Mouse (Mus musculus) layer of hippocampus, adult 9-10 months (tissue): ENCODE measurements around the gene Gpr135.
A peak's percentile ranks its signal among the peaks of the same experiment; 100 is the strongest.

Experiments used
- DNase-seq: peaks from one replicate; pipeline ENCODE4 v3.0.0; 2022; ENCODE audit warnings: low spot score

Gene Gpr135

DNA sequence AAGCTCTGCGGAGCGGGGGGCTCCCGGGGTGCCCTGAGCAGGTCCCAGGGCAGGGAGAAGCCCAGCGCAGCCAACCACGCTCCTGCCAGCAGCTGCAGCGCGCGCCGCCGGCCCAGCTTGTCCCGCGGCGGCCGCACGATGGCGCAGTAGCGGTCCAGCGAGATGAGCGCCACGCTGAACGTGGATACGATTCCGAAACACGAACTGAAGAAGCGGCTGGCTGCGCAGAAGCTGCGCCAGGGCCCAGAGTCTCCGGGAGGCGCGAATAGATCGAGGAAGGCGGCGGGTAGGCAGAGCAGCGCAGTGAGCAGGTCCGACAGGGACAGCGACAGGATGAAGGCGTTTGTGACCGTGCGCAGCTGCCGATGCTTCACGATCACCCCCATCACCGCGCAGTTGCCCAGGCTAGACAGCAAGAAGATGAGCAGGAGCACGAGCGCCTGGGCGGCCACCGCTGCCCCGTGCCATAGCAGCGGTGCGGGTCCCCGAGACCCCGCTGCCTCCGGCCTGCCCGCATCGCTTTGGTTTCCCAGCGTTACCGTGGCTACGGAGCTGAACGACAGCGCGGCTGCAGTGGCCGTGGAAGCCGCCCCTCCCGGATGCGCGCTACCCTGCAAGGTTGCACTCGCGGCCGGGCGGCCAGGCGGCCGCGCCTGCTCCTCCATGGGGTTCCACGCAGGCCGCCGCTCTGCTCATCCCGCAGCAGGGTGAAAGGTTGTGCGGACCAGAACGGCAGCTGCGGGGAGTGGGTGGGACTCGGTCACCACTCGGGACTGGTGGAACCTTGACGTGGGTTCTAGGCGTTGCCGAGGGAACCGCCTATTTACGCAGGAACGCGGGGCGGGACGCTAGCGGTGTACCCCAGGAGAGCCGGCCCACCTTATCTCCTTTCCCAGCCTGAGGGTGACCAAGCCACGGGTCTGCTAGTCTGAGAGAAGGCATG is at the start of gene Gpr135:
Gpr135 (minus strand) TSS at position 799 of the 943 bp plus-strand sequence.
- peak; percentile 68 for DNase-seq

DNA sequence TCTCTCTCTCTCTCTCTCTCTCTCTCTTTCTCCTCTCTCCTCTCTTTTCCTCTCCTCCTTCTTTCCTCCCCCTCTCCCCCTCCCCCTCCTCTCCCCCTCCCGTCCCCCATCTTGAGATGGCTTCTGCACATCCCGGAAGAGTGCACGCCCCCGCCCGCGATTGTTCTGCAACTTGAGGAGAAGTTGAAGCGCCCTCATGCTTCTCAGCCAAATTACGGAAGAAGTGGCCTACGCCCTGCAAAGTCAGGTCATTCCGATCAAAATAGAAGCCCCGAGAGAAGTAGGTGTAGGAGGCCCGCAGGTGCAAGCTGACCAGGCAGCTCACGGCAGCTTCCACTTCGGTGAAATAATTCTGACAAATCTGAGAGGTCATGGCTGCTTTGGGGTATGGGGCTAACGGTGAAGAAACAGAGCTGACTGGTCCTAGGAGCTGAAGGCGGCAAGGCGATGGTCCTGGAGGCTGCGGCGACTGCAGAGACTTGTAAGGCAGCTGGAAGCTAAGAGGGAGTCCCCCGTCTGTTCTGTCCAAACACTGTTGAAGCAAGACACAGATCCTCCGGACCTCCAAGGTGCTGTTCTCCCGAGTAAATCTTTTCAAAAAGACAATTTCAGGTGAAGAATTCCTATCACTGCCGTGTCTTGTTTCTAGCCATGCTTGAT is 44.9 kb upstream of the Gpr135 start:
- no peak for DNase-seq

DNA sequence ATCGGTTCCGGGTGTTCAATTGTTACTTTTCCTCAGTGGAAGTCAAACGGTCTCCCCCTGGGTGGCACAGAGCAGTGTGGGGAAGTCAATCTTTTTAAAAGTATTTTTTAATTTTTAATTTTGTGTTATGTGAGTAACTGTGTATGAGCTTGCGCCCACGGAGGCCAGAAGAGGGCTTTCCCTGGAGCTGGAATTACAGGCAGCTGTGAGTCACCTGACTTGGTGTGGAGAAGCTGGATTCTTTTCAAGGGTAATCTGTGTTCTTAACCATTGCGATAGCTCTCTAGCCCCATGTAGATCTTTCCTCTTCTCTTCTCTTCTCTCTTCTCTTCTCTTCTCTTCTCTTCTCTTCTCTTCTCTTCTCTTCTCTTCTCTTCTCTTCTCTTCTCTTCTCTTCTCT is 44.2 kb upstream of the Gpr135 start:
- no peak for DNase-seq

DNA sequence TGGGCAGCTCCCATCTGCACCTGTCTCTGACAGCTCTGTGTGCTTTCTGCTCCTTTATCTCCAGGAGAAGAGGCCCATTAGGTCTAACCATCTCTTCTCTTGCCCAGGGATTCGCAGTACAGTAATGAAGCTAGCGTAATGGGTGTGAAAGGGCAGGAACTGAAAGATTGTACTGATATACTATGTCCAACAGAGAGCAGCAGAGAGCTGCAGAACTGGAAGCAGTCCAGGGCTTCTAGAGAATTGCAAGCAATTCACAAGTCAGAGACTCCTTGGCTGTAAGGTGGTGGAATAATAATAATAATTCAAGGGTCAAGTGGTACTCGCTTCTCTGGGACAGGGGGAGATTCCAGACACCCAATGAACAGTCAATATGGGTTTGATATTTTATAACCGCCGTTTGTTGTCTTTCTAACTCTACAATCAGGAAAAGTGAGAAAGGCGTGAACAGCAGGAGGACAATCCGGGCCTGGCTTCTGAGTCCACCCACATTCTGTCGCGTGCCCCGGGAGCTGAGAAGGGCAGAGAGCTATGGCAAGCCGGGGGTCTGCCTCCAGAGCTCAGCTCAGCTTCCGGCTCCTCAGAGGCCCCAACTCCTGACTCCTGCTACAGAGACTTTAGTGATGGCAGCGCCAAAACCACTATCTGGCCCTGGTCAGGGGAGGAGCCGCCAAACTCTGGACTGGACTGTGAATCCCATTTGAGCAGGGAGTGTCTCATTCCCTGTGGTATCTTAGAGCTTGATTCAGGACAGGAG is 33.8 kb upstream of the Gpr135 start:
- DNase-seq, result peak; percentile 67

DNA sequence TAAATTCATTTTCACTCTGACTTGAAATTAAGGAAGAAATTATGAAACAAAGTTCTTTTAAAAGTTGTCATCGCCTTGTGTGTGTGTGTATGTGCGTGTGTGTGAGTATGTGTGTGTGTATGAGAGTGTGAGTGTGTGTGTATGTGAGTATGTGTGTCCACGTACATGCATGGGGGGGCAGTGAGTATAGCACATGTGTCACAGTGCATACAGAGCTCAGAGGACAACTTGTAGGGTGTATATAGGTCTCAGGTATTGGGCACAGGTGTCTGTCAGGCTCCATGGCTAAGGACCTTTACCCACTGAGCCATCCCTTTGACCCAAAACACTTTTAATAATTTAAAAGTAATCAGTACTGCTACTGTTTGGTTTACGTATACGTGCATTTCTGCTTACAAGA is 33.1 kb upstream of the Gpr135 start:
- DNase-seq, result no peak

DNA sequence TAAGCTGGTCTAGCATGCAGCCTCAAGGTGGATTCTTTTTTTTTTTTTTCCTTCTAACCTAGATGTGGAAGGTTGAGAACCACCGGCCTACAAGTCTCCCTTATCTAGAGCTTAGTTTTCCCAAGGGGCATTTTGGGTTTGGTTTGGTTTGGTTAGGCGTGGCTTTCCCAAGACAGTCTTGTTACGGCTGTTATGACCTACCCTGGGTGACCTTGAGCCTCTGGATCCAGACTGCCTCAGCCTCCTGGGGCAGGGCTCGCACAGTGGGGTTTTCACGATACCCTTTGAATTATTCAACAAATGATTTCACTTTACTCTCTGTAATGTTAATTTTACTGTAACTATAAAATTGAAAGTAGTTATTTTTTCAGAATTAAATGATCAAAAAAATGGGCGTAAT is 31.9 kb upstream of the Gpr135 start:
- no peak for DNase-seq

DNA sequence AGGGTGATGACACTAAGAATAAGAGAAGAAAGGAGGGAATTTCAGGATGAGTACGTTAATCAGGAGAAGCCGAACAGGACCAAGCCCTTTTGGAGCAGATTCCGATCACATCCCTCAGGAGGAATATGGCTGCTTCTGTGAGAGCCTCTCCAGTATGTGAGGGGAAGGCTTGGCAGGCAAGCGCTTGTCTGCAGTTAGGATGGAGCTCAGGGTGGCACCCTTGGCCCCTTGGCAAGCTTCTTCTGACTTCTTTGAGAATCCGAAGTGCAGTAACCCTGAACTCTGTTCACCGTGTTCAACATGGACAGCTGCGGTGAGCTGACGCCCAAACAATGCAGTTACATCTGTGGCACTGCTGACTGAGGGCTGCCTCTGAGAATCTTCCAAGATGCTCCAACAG is 26.0 kb upstream of the Gpr135 start:
- no peak for DNase-seq

DNA sequence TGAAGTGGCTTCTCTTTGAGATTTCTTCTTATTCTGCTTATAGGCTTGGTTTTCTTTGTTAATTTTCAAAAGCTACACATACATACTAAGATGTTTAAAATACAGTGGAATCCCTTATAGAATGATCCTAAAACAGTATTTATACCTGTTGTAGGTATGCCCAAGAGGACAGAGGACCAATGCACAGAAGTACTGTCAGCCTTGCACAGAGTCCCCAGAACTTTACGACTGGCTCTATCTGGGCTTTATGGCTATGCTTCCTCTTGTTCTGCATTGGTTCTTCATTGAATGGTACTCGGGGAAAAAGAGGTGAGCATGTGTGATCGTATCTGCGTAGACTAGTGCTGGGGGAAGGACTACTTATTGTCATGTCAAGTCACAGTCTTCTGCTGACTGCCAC is 18.9 kb upstream of the Gpr135 start:
- DNase-seq, result no peak

DNA sequence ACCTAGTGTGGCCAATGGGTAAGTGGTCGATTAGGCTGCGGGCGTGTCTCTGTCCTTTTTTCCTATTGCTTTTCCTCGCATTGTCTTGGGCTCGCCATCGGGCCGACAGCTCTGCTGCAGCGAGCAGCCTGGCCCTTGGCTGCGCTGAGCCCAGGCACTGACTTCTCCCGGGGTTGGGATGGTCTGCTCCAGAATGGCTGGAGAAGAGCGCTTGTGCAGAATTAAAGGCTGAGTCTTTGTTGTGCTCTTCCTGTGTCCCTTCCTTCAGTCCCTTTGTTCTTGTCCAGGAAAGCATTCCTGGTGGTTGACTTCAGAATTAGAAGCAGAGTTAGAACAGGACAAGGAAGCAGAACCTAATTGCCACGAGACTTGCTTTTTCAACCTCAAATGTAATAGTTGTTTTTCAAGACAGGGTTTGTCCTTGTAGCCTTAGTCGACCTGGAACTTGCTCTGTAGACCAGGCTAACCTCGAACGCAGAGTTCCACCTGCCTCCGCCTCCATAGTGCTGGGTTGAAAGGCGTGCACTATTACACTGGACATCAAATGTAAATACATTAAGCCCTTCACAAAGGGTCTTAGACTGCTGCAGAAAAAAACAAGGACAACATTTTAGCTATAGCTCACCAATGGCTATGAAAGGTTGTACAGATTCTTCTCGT is 15.4 kb upstream of the Gpr135 start:
- DNase-seq, result no peak

DNA sequence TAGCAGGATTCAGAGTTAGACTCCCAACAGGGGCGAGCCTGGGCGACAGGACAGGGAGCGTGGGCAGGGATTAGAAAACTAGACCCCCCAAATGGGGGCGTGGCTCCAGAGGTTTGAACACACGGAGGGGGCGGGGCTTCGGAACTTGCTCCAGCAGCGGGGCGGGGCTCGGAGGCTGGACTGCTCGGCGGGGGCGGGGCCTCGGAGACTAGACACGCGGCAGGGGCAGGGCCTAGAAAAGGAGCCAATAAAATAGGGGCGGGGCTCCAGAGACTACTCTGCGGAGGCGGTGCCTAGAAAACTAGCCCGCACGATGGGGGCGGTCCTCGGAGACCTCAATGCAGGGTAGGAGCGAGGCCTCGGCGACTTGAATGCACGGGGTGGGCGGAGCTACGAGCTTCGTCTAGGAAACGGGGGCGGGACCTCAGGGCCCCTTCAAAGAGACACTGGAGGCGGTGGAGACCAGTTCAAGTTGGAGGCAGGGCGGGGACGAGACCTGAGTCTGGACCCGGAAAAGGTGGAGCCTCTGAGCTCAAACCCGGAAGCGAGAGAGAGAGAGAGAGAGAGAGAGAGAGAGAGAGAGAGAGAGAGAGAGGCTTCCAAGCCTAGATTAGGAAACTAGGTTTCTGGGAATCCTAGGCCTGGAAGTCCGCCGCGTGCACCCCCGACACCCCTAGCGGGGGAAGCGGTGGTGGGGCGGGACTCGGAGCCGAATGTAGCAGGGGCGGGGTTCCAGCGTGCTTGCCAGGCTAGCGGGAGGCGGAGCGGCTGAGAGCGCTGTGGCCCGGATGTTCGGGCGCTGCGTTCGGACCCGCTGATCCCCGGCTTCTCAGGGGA is 14.6 kb upstream of the Gpr135 start, which contains the start of the genes L3hypdh and Jkamp:
L3hypdh (minus strand) TSS at position 111 of the 837 bp plus-strand sequence.
Jkamp (plus strand) TSS at position 261 of the 837 bp plus-strand sequence.
- peak; percentile 97 for DNase-seq

DNA sequence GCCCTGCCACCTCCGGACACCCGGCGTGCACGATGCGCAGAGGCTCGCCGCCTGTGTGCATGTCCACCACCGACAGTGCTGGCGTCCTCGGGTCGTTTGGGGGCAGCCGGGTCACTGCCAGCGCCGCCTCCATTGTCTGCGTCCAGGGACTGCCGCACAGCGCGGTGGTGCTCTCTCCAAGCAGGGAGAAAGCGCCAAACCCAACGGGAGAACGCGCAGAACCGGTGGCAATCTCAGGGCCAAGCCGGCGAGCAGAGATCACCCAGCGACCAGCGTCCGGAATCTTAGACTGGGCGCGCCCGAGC is 14.1 kb upstream of the Gpr135 start:
- DNase-seq, result no peak

DNA sequence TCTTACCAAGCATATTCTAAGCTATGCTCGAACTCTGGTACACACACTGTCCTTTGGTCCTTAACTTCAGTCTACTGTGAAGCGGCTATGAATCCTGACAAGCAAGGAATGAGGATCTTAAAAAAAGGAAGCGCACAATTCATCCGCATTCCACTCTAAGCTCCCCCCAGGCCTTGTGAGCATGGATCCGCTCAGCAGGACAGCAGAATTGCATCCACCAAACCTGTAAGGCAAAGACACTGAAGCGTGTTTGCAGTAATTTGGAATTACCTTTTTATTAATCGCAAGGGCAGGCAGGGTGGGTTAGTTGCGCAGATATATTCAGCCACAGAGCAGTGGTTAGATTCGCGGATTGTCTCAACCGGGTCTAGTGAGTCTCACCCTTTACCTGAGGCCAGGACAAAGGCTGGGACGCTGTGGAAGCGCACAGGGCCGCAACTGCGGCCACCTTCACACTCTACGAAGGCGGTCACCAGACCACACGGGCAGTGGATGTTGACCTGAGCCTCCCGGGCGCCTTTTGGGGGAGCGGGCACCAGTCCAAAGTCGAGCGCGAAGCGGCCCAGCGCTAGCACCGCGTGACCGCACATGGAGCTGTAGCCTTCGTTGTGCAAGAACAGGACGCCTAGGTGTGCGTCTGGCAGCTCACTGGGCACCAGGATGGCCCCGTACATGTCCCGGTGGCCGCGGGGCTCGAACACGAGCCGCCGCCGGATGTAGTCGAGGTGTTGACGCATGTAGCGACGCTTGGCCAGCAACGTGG is 13.5 kb upstream of the Gpr135 start:
- no peak for DNase-seq

DNA sequence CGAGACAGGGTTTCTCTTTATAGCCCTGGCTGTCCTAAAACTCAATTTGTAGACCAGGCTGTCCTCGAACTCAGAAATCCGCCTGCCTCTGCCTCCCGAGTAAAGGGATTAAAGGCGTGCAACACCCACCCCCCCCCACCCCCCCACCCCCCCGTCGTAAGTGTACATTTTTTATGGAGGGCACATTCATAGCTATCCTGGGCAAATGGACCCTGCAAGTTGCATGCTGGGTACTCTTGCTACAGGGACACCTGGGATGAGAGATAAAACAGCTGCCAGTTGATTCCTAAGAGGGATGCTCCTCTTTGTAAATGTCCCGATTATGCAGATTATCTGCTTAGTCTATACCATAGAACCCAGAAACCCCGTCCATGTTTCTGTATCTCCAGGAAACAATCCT is 12.3 kb upstream of the Gpr135 start:
- no peak for DNase-seq

DNA sequence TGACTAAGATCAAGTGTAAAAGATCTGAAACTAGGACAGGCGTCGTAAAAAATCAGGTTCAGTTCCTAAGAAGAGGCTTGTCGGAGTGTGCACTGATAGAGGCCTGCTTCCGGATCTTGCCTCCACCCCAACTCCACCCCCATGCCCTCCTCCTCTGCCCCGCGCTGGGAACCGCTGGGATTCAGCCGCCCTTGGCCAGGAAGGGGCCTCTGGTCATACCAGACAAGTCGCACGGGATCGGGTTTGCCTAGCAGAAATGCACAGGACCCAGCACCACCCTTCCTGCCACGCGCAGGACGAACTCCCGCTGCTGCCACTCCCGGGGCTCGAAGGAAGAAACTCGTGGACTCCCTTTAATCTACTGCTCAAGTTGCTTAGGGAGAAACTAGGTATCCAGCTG is 11.4 kb upstream of the Gpr135 start:
- DNase-seq, result no peak

DNA sequence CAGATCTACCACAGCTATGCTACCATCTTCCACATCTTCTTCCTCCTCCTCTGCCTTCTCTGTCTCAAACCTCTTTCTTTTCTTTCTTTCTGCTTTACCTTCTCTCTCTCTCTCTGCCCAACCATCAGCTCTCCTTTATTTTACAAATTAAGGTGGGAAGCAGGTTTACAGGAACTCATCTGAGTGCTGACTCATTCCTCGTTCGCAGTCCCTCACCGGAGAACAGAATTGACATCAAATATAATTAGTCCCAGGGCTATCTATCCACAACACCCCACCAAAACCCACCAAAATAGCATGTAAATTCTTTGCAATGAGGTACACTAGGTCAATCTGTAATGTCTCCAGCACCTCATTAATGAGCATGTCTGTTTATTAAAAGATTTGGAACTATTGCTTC is 11.0 kb upstream of the Gpr135 start:
- no peak for DNase-seq

DNA sequence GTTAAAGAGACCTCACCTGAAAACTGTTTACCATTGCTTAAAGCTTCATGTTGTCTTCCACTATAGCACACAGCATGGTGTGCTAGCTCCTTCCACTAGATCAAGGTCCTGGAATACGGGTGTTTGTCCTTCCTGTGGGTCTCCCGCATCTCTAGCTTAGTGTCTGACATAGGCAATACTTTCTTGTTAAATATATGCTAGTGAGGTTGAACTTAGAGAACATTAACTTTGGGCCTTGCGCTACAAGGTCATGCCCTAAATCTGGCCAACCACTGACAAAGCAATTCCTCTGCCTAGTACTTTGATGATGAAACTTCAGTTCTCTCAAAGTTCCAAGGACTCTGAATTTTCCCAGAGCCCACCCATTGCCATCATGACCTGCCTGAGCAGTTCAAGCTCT is 7.3 kb upstream of the Gpr135 start:
- no peak for DNase-seq

DNA sequence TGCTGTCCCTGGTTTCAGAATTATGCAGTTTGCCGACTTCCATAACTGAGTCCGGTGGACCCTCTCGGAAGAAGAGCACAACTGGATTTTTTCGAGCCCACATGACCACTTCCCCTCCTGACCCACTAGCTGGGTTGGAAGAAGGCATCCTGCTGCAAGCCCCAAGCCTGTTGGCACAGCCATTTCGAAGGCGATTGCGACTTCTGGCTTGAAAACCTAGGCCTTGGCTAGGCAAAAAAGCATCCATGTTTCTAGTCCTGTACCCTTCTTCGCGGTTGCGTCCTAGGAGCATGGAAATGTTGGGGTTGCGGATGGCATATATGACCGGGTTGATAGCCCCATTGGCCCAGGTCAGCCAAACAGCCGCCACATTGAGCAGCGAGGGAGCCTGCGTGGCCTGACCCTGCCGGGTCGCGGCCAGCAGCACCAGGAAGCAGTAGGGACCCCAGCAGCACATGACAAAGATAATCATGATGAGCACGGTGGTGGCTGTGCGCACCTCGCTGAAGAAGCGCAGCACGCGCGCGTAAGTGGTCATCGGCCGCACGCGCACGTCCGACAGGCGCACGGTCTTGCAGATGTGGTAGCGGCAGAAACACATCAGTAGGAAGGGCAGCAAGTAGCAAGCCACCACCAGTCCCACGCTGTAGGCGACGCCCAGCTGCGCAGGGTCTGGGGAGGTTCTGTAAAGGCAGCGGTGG is 1.1 kb downstream of the Gpr135 start:
- DNase-seq, result no peak

DNA sequence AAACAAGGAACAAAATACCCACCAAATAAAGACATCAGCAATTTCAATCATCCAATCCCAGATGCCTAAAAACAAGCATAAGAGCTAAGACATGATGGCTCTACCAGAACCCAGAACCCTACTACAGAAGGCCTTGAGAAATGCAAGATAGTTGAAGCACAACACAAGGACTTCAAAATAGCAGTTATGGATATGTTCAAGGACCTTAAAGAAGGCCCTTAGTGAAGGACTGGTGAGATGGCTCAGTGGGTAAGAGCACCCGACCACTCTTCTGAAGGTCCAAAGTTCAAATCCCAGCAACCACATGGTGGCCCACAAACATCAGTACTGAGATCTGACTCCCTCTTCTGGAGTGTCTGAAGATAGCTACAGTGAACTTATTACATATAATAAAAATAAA is 13.1 kb downstream of the Gpr135 start:
- no peak for DNase-seq

DNA sequence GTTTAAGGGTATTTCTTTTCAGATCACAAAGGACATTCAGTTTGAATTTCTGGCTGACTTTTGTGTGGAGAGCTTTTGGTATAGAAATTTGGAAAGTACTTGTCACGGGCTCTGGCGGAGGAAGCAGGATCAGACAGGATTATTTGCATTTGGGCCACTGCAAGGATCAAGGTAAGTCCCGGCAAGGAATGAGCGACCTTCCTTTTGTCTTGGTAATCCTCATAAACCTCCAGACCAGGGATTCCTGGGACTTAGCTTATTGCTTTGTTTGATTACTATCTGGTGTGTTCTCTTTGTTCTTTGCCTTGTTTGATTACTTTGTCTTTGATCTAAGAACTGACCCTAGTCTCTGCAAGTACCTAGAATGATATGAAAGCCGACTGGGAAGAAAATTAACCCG is 17.1 kb downstream of the Gpr135 start:
- DNase-seq, result no peak

DNA sequence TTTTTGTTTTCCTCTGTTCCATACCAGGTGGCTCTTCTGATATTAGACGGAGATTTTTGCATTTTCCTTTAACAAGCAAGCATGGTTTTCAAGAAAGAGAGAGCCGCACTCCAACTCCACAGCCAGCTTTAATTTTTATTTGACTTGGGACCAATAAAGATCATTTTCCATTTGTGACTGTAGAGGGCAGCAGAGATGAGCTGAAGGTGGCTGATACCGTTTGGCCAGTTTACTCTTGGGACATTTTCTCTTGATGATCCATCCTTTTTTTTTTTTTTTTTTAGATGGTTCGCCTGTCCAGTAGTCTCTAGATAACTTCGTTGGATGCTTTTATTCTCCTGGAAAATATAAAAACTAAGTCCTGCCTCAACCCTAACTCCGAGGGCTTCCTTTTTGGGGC is 17.6 kb downstream of the Gpr135 start:
- DNase-seq, result peak; percentile 22
